Mouse (Mus musculus): ENCODE data around the gene Rsc1a1.

DNA sequence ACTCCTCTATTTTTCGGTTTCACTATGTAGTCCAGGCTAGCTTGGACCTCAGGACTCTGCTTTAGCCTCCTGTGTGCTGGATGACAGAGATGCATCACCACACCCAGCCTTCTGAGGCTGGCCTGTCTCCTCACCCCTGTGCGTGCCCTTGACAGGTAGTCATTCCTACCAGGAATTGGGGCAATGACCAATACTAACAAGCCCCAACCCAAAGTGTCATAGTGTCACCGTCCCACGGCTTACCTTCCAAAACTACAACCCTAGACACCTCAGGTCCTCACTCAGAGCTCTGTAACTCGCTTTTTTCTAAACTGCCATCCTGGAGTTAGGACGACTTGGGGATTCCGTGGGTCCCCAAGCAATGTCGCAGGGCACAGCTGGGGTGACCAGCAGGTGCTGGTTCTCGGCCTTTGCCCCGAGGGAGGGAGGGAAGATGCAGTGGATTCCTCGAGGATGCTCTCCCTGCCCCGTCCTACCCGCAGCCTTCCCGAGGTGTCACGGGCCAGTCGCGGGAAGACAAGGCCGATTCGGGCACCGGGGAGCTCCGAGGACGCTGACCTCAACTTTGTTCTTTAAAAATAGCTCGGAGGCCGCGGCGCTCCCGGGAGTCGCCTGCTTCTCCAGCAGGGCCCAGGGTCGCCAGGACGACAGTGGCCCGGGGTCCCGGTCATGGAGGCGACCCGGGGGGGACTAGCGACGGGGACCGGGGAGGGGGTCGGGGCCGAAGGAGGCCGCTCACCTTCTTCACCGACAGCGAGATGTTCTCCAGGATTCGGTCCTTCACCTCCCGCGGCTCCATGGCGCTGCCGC lies 22.1 kb downstream of the Rsc1a1 start:
- no peak for TF ChIP-seq CTCF (IDR thresholded peaks at IDR 0.05; ENCODE audit: low read depth, low read length)
- TF ChIP-seq POLR2A (IDR thresholded peaks at IDR 0.05; ENCODE audit: borderline replicate concordance, low read depth, low read length): no peak
